Mouse (Mus musculus): ENCODE data around the gene Ppp3ca. TPM values are rescaled to one million over a fixed set of nuclear protein-coding genes. Genes with fewer than 3 reads are reported as not detected.

Gene Ppp3ca
- total and polyA plus RNA-seq, 2 experiments from 2014 or later: 34.6 to 39.2 TPM

- H3K4me1 ChIP-seq (ENCODE audit: control insufficient read depth, insufficient read depth): 0 out of 2 replicates have a peak, but pooled peaks cover 2% of the 10 kb centered on the region
- H3K4me2 ChIP-seq (ENCODE audit: low read depth, low read length): no peak overlapping the region
- no peak overlapping the region for H3K27ac ChIP-seq (ENCODE audit: low read depth)
- no peaks in the 10 kb centered on the region for H3K27me3 ChIP-seq (ENCODE audit: control insufficient read depth, insufficient read depth, low read length)
- no peak overlapping the region for H3K9ac ChIP-seq (replicated peaks; ENCODE audit: low read depth, low read length)
- ATAC-seq (ENCODE audit: insufficient read depth, low read depth) (no peak), DNase-seq (ENCODE audit: low spot score) (no peak)
- 71% methylated on average over 7 of the region's 7 CpGs for WGBS
- TF ChIP-seq EP300 (IDR thresholded peaks at IDR 0.05; ENCODE audit: low read depth): no peak
- TF ChIP-seq CTCF (IDR thresholded peaks at IDR 0.05; ENCODE audit: low read depth): no peak
- H3K36me3 ChIP-seq (replicated peaks; ENCODE audit: control insufficient read depth, insufficient read depth, low read length): no peaks in the 10 kb centered on the region
- H3K4me3 ChIP-seq (ENCODE audit: low read depth, low read length): no peak overlapping the region
- no peaks in the 10 kb centered on the region for H3K9me3 ChIP-seq (replicated peaks; ENCODE audit: control insufficient read depth, low read length)
Observed at GRCm38 (mm10) chr3:136843811-136844491, 174.0 kb downstream of the Ppp3ca start.

- WGBS: 92% methylated on average over 1 of the region's 1 CpGs
Observed at GRCm38 (mm10) chr3:136849035-136849434, 179.1 kb downstream of the Ppp3ca start.

GRCm38 (mm10) chr3:136852921-136853320 lies 183.0 kb downstream of the Ppp3ca start:
- DNase-seq (ENCODE audit: low spot score) (no peak), ATAC-seq (ENCODE audit: insufficient read depth, low read depth) (no peak)
- Histone ChIP-seq H3K27me3 (ENCODE audit: control insufficient read depth, insufficient read depth, low read length) (no peaks in the 10 kb centered on the region), H3K27ac (ENCODE audit: low read depth) (no peak overlapping the region), H3K4me3 (ENCODE audit: low read depth, low read length) (no peak overlapping the region), H3K36me3 (replicated peaks; ENCODE audit: control insufficient read depth, insufficient read depth, low read length) (no peaks in the 10 kb centered on the region), H3K9ac (replicated peaks; ENCODE audit: low read depth, low read length) (no peak overlapping the region), H3K4me2 (ENCODE audit: low read depth, low read length) (no peak overlapping the region), H3K9me3 (replicated peaks; ENCODE audit: control insufficient read depth, low read length) (no peaks in the 10 kb centered on the region), H3K4me1 (ENCODE audit: control insufficient read depth, insufficient read depth) (peaks cover 12% of the 10 kb centered on the region; the same call in 1 of the 2 replicates)
- 71% methylated on average over 6 of the region's 6 CpGs for WGBS
- no peak for TF ChIP-seq EP300 (IDR thresholded peaks at IDR 0.05; ENCODE audit: low read depth)
- TF ChIP-seq CTCF (IDR thresholded peaks at IDR 0.05; ENCODE audit: low read depth): no peak

More at GRCm38 (mm10) chr3:136849035-136849434, 179.1 kb downstream of the Ppp3ca start:
- H3K9me3 ChIP-seq (replicated peaks; ENCODE audit: control insufficient read depth, low read length): no peaks in the 10 kb centered on the region
- no peak overlapping the region for H3K9ac ChIP-seq (replicated peaks; ENCODE audit: low read depth, low read length)
- no peaks in the 10 kb centered on the region for H3K36me3 ChIP-seq (replicated peaks; ENCODE audit: control insufficient read depth, insufficient read depth, low read length)
- H3K27me3 ChIP-seq (ENCODE audit: control insufficient read depth, insufficient read depth, low read length): no peaks in the 10 kb centered on the region
- peaks cover 12% of the 10 kb centered on the region; the same call in 1 of the 2 replicates for H3K4me1 ChIP-seq (ENCODE audit: control insufficient read depth, insufficient read depth)
- no peak for TF ChIP-seq CTCF (IDR thresholded peaks at IDR 0.05; ENCODE audit: low read depth)
- no peak for TF ChIP-seq EP300 (IDR thresholded peaks at IDR 0.05; ENCODE audit: low read depth)
- no peak overlapping the region for H3K4me3 ChIP-seq (ENCODE audit: low read depth, low read length)
- ATAC-seq (ENCODE audit: insufficient read depth, low read depth) (no peak), DNase-seq (ENCODE audit: low spot score) (no peak)
- H3K27ac ChIP-seq (ENCODE audit: low read depth): no peak overlapping the region
- no peak overlapping the region for H3K4me2 ChIP-seq (ENCODE audit: low read depth, low read length)

GRCm38 (mm10) chr3:136853596-136853995 lies 183.7 kb downstream of the Ppp3ca start:
- Histone ChIP-seq H3K9me3 (replicated peaks; ENCODE audit: control insufficient read depth, low read length) (no peaks in the 10 kb centered on the region), H3K4me2 (ENCODE audit: low read depth, low read length) (no peak overlapping the region), H3K9ac (replicated peaks; ENCODE audit: low read depth, low read length) (no peak overlapping the region), H3K4me3 (ENCODE audit: low read depth, low read length) (no peak overlapping the region), H3K27ac (ENCODE audit: low read depth) (no peak overlapping the region), H3K27me3 (ENCODE audit: control insufficient read depth, insufficient read depth, low read length) (no peaks in the 10 kb centered on the region), H3K36me3 (replicated peaks; ENCODE audit: control insufficient read depth, insufficient read depth, low read length) (no peaks in the 10 kb centered on the region), H3K4me1 (ENCODE audit: control insufficient read depth, insufficient read depth) (peaks cover 12% of the 10 kb centered on the region; the same call in 1 of the 2 replicates)
- 73% methylated on average over 4 of the region's 4 CpGs for WGBS
- TF ChIP-seq EP300 (IDR thresholded peaks at IDR 0.05; ENCODE audit: low read depth) (no peak), CTCF (IDR thresholded peaks at IDR 0.05; ENCODE audit: low read depth) (no peak)
- DNase-seq (ENCODE audit: low spot score) (no peak), ATAC-seq (ENCODE audit: insufficient read depth, low read depth) (no peak)

GRCm38 (mm10) chr3:136855996-136856395 lies 186.1 kb downstream of the Ppp3ca start:
- Histone ChIP-seq H3K4me2 (ENCODE audit: low read depth, low read length) (no peak overlapping the region), H3K9ac (replicated peaks; ENCODE audit: low read depth, low read length) (no peak overlapping the region), H3K27ac (ENCODE audit: low read depth) (no peak overlapping the region), H3K27me3 (ENCODE audit: control insufficient read depth, insufficient read depth, low read length) (no peaks in the 10 kb centered on the region), H3K4me3 (ENCODE audit: low read depth, low read length) (no peak overlapping the region), H3K36me3 (replicated peaks; ENCODE audit: control insufficient read depth, insufficient read depth, low read length) (no peaks in the 10 kb centered on the region), H3K4me1 (ENCODE audit: control insufficient read depth, insufficient read depth) (peaks cover 12% of the 10 kb centered on the region; the same call in 1 of the 2 replicates), H3K9me3 (replicated peaks; ENCODE audit: control insufficient read depth, low read length) (no peaks in the 10 kb centered on the region)
- WGBS: 81% methylated on average over 4 of the region's 4 CpGs
- DNase-seq (ENCODE audit: low spot score) (no peak), ATAC-seq (ENCODE audit: insufficient read depth, low read depth) (no peak)
- no peak for TF ChIP-seq CTCF (IDR thresholded peaks at IDR 0.05; ENCODE audit: low read depth)
- TF ChIP-seq EP300 (IDR thresholded peaks at IDR 0.05; ENCODE audit: low read depth): no peak

Data from heart, postnatal 0 days (tissue).